Mouse (Mus musculus) liver, embryonic 14.5 days (tissue): Measurements from ENCODE around the gene 1700001C02Rik.

Source experiments
- CTCF ChIP-seq: IDR thresholded peaks from 2 replicates; pipeline ENCODE4 v1.5.1; 2016; ENCODE audit warnings: antibody characterized with exemption, low read depth, control low read depth
- EP300 ChIP-seq: IDR thresholded peaks from 2 replicates; pipeline ENCODE4 v1.6.1; 2016; ENCODE audit warnings: antibody characterized with exemption, low read depth

GRCm38 (mm10) chr5:30423121-30423520 lies 42.7 kb upstream of the 1700001C02Rik start:
- no peak for TF ChIP-seq CTCF
- TF ChIP-seq EP300, result no peak
